Mouse (Mus musculus): ENCODE results near the gene Srgap3. TPM values are rescaled to one million over a fixed set of nuclear protein-coding genes. Genes with fewer than 3 reads are reported as not detected.

Srgap3 gene
- polyA plus RNA-seq, 1 experiment, result 0.01 TPM

GRCm38 (mm10) chr6:112953905-112954304 lies 6.8 kb upstream of the Srgap3 start:
- TF ChIP-seq TAL1 (IDR thresholded peaks at IDR 0.05; ENCODE audit: low read length), result no peak
- TF ChIP-seq GATA1 (IDR thresholded peaks at IDR 0.05; ENCODE audit: low read length), result no peak
- Histone ChIP-seq H3K4me1 (ENCODE audit: control insufficient read depth) (no peaks in the 10 kb centered on the region), H3K36me3 (ENCODE audit: control insufficient read depth) (no peaks in the 10 kb centered on the region), H3K4me3 (replicated peaks) (no peak overlapping the region), H3K27me3 (ENCODE audit: control insufficient read depth) (no peaks in the 10 kb centered on the region), H3K9me3 (ENCODE audit: control insufficient read depth, low read length) (no peaks in the 10 kb centered on the region)

- no peaks in the 10 kb centered on the region for H3K9me3 ChIP-seq (ENCODE audit: control insufficient read depth, low read length)
- TF ChIP-seq GATA1 (IDR thresholded peaks at IDR 0.05; ENCODE audit: low read length) (no peak), TAL1 (IDR thresholded peaks at IDR 0.05; ENCODE audit: low read length) (no peak)
- H3K4me1 ChIP-seq (ENCODE audit: control insufficient read depth), result peaks cover 8% of the 10 kb centered on the region
- no peak overlapping the region for H3K4me3 ChIP-seq (replicated peaks)
- no peaks in the 10 kb centered on the region for H3K36me3 ChIP-seq (ENCODE audit: control insufficient read depth)
- peaks cover 8% of the 10 kb centered on the region for H3K27me3 ChIP-seq (ENCODE audit: control insufficient read depth)
Observed at GRCm38 (mm10) chr6:112951254-112951653, 4.2 kb upstream of the Srgap3 start.

- Histone ChIP-seq H3K36me3 (ENCODE audit: control insufficient read depth) (no peaks in the 10 kb centered on the region), H3K9me3 (ENCODE audit: control insufficient read depth, low read length) (no peaks in the 10 kb centered on the region), H3K27me3 (ENCODE audit: control insufficient read depth) (peaks cover 12% of the 10 kb centered on the region), H3K4me1 (ENCODE audit: control insufficient read depth) (peaks cover 9% of the 10 kb centered on the region), H3K4me3 (replicated peaks) (no peak overlapping the region)
- TF ChIP-seq GATA1 (IDR thresholded peaks at IDR 0.05; ENCODE audit: low read length) (no peak), TAL1 (IDR thresholded peaks at IDR 0.05; ENCODE audit: low read length) (no peak)
Observed at GRCm38 (mm10) chr6:112950205-112951110, 3.4 kb upstream of the Srgap3 start.

- TF ChIP-seq GATA1 (IDR thresholded peaks at IDR 0.05; ENCODE audit: low read length), result no peak
- TF ChIP-seq TAL1 (IDR thresholded peaks at IDR 0.05; ENCODE audit: low read length), result no peak
- peaks cover 12% of the 10 kb centered on the region for H3K27me3 ChIP-seq (ENCODE audit: control insufficient read depth)
- H3K9me3 ChIP-seq (ENCODE audit: control insufficient read depth, low read length), result no peaks in the 10 kb centered on the region
- no peaks in the 10 kb centered on the region for H3K36me3 ChIP-seq (ENCODE audit: control insufficient read depth)
- H3K4me1 ChIP-seq (ENCODE audit: control insufficient read depth), result peaks cover 9% of the 10 kb centered on the region
- no peak overlapping the region for H3K4me3 ChIP-seq (replicated peaks)
Observed at GRCm38 (mm10) chr6:112949220-112949619, 2.2 kb upstream of the Srgap3 start.

- H3K36me3 ChIP-seq (ENCODE audit: control insufficient read depth), result no peaks in the 10 kb centered on the region
- no peaks in the 10 kb centered on the region for H3K9me3 ChIP-seq (ENCODE audit: control insufficient read depth, low read length)
- peaks cover 9% of the 10 kb centered on the region for H3K4me1 ChIP-seq (ENCODE audit: control insufficient read depth)
- no peak for TF ChIP-seq GATA1 (IDR thresholded peaks at IDR 0.05; ENCODE audit: low read length)
- TF ChIP-seq TAL1 (IDR thresholded peaks at IDR 0.05; ENCODE audit: low read length), result no peak
- no peak overlapping the region for H3K4me3 ChIP-seq (replicated peaks)
- peaks cover 12% of the 10 kb centered on the region for H3K27me3 ChIP-seq (ENCODE audit: control insufficient read depth)
Observed at GRCm38 (mm10) chr6:112948416-112948815, 1.4 kb upstream of the Srgap3 start.

GRCm38 (mm10) chr6:112946021-112946811 lies 850 bp downstream of the Srgap3 start:
- Histone ChIP-seq H3K4me1 (ENCODE audit: control insufficient read depth) (peaks cover 9% of the 10 kb centered on the region), H3K36me3 (ENCODE audit: control insufficient read depth) (no peaks in the 10 kb centered on the region)

GRCm38 (mm10) chr6:112945181-112945751 lies 1.8 kb downstream of the Srgap3 start:
- Histone ChIP-seq H3K9me3 (ENCODE audit: control insufficient read depth, low read length) (no peaks in the 10 kb centered on the region), H3K27me3 (ENCODE audit: control insufficient read depth) (peaks cover 12% of the 10 kb centered on the region), H3K36me3 (ENCODE audit: control insufficient read depth) (no peaks in the 10 kb centered on the region), H3K4me3 (replicated peaks) (no peak overlapping the region), H3K4me1 (ENCODE audit: control insufficient read depth) (peaks cover 9% of the 10 kb centered on the region)
- TF ChIP-seq GATA1 (IDR thresholded peaks at IDR 0.05; ENCODE audit: low read length), result no peak
- TF ChIP-seq TAL1 (IDR thresholded peaks at IDR 0.05; ENCODE audit: low read length), result no peak

More at GRCm38 (mm10) chr6:112946021-112946811, 850 bp downstream of the Srgap3 start:
- H3K27me3 ChIP-seq (ENCODE audit: control insufficient read depth), result peaks cover 12% of the 10 kb centered on the region
- no peaks in the 10 kb centered on the region for H3K9me3 ChIP-seq (ENCODE audit: control insufficient read depth, low read length)
- TF ChIP-seq TAL1 (IDR thresholded peaks at IDR 0.05; ENCODE audit: low read length) (no peak), GATA1 (IDR thresholded peaks at IDR 0.05; ENCODE audit: low read length) (no peak)
- H3K4me3 ChIP-seq (replicated peaks), result peak overlapping the region; percentile 60

GRCm38 (mm10) chr6:112943596-112944245 lies 3.3 kb downstream of the Srgap3 start:
- Histone ChIP-seq H3K36me3 (ENCODE audit: control insufficient read depth) (no peaks in the 10 kb centered on the region), H3K27me3 (ENCODE audit: control insufficient read depth) (peaks cover 12% of the 10 kb centered on the region), H3K9me3 (ENCODE audit: control insufficient read depth, low read length) (no peaks in the 10 kb centered on the region), H3K4me3 (replicated peaks) (no peak overlapping the region), H3K4me1 (ENCODE audit: control insufficient read depth) (peaks cover 9% of the 10 kb centered on the region)
- no peak for TF ChIP-seq TAL1 (IDR thresholded peaks at IDR 0.05; ENCODE audit: low read length)
- TF ChIP-seq GATA1 (IDR thresholded peaks at IDR 0.05; ENCODE audit: low read length), result no peak

Measured in erythroblast, embryonic 14.5 days (primary cell).